Mouse (Mus musculus): ENCODE measurements around the gene Phc2. TPM values are rescaled to one million over a fixed set of nuclear protein-coding genes. Genes with fewer than 3 reads are reported as not detected.

The Phc2 gene
- polyA plus RNA-seq, 1 experiment from 2014 or later: 81.6 TPM

- H3K36me3 ChIP-seq: no peaks in the 10 kb centered on the region
- H3K4me1 ChIP-seq (replicated peaks): peaks cover 94% of the 10 kb centered on the region
- ATAC-seq (ENCODE audit: insufficient number of reproducible peaks, insufficient read depth, low FRiP score, low TSS enrichment, low read depth): peak; percentile 54
- H3K4me3 ChIP-seq (replicated peaks): no peak overlapping the region
- H3K27ac ChIP-seq: peak overlapping the region; percentile 86
- H3K27me3 ChIP-seq: no peaks in the 10 kb centered on the region
- WGBS: 43% methylated on average over 14 of the region's 15 CpGs
- no peak overlapping the region for H3K9ac ChIP-seq (replicated peaks)
- H3K4me2 ChIP-seq: peak overlapping the region; percentile 30; the same call in 1 of the 2 replicates
- peaks cover 5% of the 10 kb centered on the region; the same call in 1 of the 2 replicates for H3K9me3 ChIP-seq
Measured at GRCm38 (mm10) chr4:128692149-128692925, 37.8 kb downstream of the Phc2 start.

- H3K4me2 ChIP-seq: peak overlapping the region; percentile 30
Measured at GRCm38 (mm10) chr4:128693207-128693606, 38.7 kb downstream of the Phc2 start.

DNA sequence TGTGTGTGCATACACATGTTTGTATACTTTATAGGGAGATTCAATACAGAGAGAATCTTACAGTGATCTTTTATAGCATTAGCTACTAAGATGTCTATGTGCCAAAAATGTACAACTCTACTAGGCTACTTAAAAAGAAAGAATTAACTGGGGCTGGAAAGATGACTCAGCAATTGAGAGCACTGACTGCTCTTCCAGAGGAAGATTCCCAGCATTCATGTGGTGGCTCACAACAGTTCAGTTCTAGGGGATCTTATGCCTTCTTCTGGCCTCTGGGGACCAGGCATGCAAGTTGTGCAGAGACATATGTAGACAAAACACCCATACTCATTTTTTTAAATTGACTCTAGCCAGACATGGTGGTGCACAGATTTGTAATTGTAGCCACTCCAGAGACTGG, 39.8 kb downstream of the Phc2 start:
- H3K36me3 ChIP-seq: no peaks in the 10 kb centered on the region
- no peak overlapping the region for H3K4me2 ChIP-seq
- H3K9ac ChIP-seq (replicated peaks): no peak overlapping the region
- H3K4me3 ChIP-seq (replicated peaks): no peak overlapping the region
- no peaks in the 10 kb centered on the region for H3K9me3 ChIP-seq
- H3K27ac ChIP-seq: peak overlapping the region; percentile 29; the same call in 1 of the 2 replicates
- peaks cover 100% of the 10 kb centered on the region for H3K4me1 ChIP-seq (replicated peaks)
- ATAC-seq (ENCODE audit: insufficient number of reproducible peaks, insufficient read depth, low FRiP score, low TSS enrichment, low read depth): no peak
- no peaks in the 10 kb centered on the region for H3K27me3 ChIP-seq

More at GRCm38 (mm10) chr4:128693207-128693606, 38.7 kb downstream of the Phc2 start:
- Histone ChIP-seq H3K27me3 (no peaks in the 10 kb centered on the region), H3K4me1 (replicated peaks) (peaks cover 100% of the 10 kb centered on the region), H3K27ac (peak overlapping the region; percentile 86), H3K4me3 (replicated peaks) (no peak overlapping the region), H3K9ac (replicated peaks) (no peak overlapping the region), H3K36me3 (no peaks in the 10 kb centered on the region), H3K9me3 (no peaks in the 10 kb centered on the region)
- WGBS: 26% methylated on average over 5 of the region's 5 CpGs
- peak; percentile 35; the same call in 1 of the 2 replicates for ATAC-seq (ENCODE audit: insufficient number of reproducible peaks, insufficient read depth, low FRiP score, low TSS enrichment, low read depth)

DNA sequence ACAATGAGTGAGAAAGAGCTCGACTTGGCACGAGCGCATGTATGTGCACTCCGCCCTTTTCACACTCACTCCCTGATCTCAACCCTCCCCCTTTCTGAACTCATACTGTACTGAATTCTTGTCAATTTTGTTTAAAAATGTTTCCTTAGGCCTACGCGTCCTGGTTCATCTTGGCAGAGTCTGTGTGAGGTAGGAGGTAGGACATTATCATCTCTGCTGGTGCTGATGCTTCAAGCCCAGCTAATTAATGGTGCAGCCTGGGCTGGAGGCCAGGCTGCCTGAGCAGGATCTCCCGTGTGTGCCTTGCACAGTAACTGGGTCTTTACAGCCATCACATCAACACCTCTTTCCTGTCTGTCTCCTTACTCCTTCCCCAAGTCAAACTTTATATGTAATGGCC, 40.6 kb downstream of the Phc2 start:
- Histone ChIP-seq H3K9ac (replicated peaks) (no peak overlapping the region), H3K36me3 (no peaks in the 10 kb centered on the region), H3K4me2 (no peak overlapping the region), H3K4me3 (replicated peaks) (no peak overlapping the region), H3K27me3 (no peaks in the 10 kb centered on the region), H3K27ac (peak overlapping the region; percentile 29; the same call in 1 of the 2 replicates), H3K4me1 (replicated peaks) (peaks cover 96% of the 10 kb centered on the region), H3K9me3 (no peaks in the 10 kb centered on the region)
- WGBS: 77% methylated on average over 7 of the region's 7 CpGs
- no peak for ATAC-seq (ENCODE audit: insufficient number of reproducible peaks, insufficient read depth, low FRiP score, low TSS enrichment, low read depth)

DNA sequence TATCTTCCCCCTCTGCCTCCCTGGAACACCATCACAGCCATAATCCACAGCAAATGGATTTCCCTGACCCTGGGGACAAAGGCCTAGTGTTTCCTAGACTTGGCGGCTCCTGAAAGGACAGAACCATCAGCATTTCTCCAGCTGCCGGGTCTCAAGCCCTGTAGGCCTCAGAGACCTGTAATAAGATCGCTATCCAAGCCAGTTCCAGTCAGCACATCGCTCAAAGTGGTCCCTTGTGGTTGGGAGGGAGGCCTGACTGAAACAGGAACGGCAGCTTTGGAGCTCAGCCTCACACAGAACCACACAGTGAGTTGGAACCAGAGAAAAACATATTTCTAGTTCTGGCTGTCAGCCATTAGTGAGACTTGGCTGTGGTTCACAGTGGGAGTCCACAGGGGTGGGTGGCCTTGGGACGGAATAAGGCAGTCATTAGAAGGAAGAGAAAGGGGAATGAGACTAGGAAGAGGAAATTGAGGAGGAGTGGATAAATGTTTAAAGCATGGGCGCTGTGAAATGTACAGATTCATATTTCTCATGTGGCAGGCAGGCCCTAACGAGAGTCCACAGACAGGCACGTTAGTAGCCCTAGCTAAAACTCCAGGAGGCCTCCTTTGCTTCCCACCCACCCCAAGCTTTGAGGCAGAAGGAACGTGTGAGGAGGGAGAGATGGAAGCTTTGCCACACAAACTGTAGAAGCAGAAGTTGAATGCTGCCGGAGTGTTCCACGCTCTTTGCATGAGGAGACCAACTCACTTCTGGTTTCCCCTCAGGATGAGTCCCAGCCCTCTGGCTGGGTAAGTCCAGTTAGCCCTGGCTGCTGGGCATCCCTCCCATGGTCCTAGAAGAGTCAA, 43.7 kb downstream of the Phc2 start:
- ATAC-seq (ENCODE audit: insufficient number of reproducible peaks, insufficient read depth, low FRiP score, low TSS enrichment, low read depth): peak; percentile 74
- Histone ChIP-seq H3K4me2 (0 out of 2 replicates have a peak overlapping the region, but pooled peaks have one; percentile 1), H3K9me3 (no peaks in the 10 kb centered on the region), H3K4me1 (replicated peaks) (peaks cover 70% of the 10 kb centered on the region), H3K27me3 (no peaks in the 10 kb centered on the region), H3K4me3 (replicated peaks) (no peak overlapping the region), H3K36me3 (no peaks in the 10 kb centered on the region), H3K27ac (peak overlapping the region; percentile 94), H3K9ac (replicated peaks) (no peak overlapping the region)
- 31% methylated on average over 12 of the region's 12 CpGs for WGBS

DNA sequence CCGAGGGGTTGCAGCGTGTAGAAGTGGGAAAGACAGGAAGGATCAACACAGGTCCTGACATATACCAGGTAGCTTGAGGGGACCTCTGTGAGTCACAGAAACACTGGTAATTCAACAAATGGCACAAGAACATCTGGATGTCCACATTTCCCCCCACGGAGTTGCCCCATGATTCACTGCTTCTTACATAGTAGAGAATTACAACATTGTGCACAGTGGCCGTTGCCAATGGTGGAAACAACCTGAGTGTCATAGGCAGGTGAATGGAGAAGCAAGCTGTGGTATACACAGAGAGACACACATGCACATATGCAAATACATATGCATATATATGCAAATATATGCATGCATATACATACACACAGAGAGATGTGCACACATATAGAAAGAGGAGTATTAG, 45.4 kb downstream of the Phc2 start:
- Histone ChIP-seq H3K4me3 (replicated peaks) (no peak overlapping the region), H3K27ac (no peak overlapping the region), H3K4me1 (replicated peaks) (peaks cover 57% of the 10 kb centered on the region), H3K36me3 (no peaks in the 10 kb centered on the region), H3K9me3 (no peaks in the 10 kb centered on the region), H3K27me3 (no peaks in the 10 kb centered on the region), H3K4me2 (no peak overlapping the region), H3K9ac (replicated peaks) (no peak overlapping the region)
- no peak for ATAC-seq (ENCODE audit: insufficient number of reproducible peaks, insufficient read depth, low FRiP score, low TSS enrichment, low read depth)
- 90% methylated on average over 4 of the region's 4 CpGs for WGBS

- Histone ChIP-seq H3K27ac (no peak overlapping the region), H3K9me3 (no peaks in the 10 kb centered on the region), H3K36me3 (no peaks in the 10 kb centered on the region), H3K27me3 (no peaks in the 10 kb centered on the region), H3K4me3 (replicated peaks) (no peak overlapping the region), H3K9ac (replicated peaks) (no peak overlapping the region), H3K4me1 (replicated peaks) (peaks cover 51% of the 10 kb centered on the region), H3K4me2 (no peak overlapping the region)
- no peak for ATAC-seq (ENCODE audit: insufficient number of reproducible peaks, insufficient read depth, low FRiP score, low TSS enrichment, low read depth)
- WGBS: 53% methylated on average over 2 of the region's 2 CpGs
Measured at GRCm38 (mm10) chr4:128700543-128700942, 46.0 kb downstream of the Phc2 start.

DNA sequence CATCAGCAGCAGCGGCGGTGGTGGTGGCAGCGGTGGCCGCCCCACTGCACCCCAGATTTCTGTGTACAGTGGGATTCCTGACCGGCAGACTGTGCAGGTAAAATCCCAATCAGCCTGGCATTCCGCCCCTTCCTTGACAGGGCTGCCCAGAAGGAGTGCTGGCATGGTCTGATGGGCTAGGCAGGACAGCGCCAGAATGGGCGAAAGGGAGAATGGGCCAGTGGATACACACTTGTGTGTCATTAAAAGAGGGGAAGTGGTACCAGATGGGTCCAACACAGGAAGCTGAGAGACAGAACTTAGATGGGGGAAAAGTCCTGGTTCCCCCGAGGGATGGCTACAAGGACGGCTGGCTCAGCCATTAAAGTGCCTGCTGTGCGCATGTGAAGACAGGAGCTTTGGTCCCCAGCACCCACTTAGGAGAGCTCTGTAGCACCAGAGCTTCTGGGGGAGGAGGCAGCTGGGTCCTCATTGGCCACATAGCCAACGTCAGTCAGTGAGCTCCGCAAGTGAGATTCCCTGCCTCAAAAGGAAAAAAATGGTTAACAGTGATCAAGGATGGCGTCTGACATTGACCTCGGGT, 50.7 kb downstream of the Phc2 start:
- H3K4me2 ChIP-seq: no peak overlapping the region
- H3K9me3 ChIP-seq: no peaks in the 10 kb centered on the region
- no peak overlapping the region for H3K27ac ChIP-seq
- H3K4me1 ChIP-seq (replicated peaks): peaks cover 17% of the 10 kb centered on the region
- no peak overlapping the region for H3K4me3 ChIP-seq (replicated peaks)
- no peaks in the 10 kb centered on the region for H3K27me3 ChIP-seq
- H3K9ac ChIP-seq (replicated peaks): no peak overlapping the region
- 88% methylated on average over 15 of the region's 15 CpGs for whole genome bisulfite sequencing
- no peak for ATAC-seq (ENCODE audit: insufficient number of reproducible peaks, insufficient read depth, low FRiP score, low TSS enrichment, low read depth)
- peaks cover 11% of the 10 kb centered on the region; the same call in 1 of the 2 replicates for H3K36me3 ChIP-seq

- H3K9me3 ChIP-seq: no peaks in the 10 kb centered on the region
- no peak overlapping the region for H3K4me3 ChIP-seq (replicated peaks)
- ATAC-seq (ENCODE audit: insufficient number of reproducible peaks, insufficient read depth, low FRiP score, low TSS enrichment, low read depth): no peak
- H3K4me2 ChIP-seq: 0 out of 2 replicates have a peak overlapping the region, but pooled peaks have one; percentile 15
- no peak overlapping the region for H3K27ac ChIP-seq
- H3K9ac ChIP-seq (replicated peaks): no peak overlapping the region
- no peaks in the 10 kb centered on the region for H3K27me3 ChIP-seq
- H3K36me3 ChIP-seq: peaks cover 11% of the 10 kb centered on the region; the same call in 1 of the 2 replicates
- 13% methylated on average over 9 of the region's 9 CpGs for WGBS
- H3K4me1 ChIP-seq (replicated peaks): peaks cover 20% of the 10 kb centered on the region
Measured at GRCm38 (mm10) chr4:128706626-128707025, 52.1 kb downstream of the Phc2 start.

DNA sequence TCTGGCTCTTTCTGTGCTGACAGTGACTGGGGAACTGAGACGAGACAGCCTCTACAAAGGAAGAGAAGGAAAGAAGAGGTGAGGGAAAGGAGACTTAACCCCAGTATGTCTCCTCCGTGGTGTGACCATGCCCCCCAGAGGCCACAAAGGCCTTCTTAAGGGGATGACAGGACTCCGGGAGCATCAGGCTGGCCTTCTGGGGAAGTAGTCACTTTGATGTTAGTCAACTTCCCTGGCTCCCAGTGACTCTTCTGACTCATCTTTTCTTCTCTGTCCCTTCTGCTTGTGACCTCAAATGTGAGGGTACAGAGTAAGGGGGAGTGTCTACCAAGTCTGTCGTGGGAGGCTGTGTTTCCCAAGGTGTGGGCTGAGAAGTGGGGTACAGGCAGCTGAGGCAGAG, 52.9 kb downstream of the Phc2 start:
- H3K27me3 ChIP-seq: no peaks in the 10 kb centered on the region
- no peak overlapping the region for H3K9ac ChIP-seq (replicated peaks)
- H3K36me3 ChIP-seq: peaks cover 11% of the 10 kb centered on the region; the same call in 1 of the 2 replicates
- peaks cover 27% of the 10 kb centered on the region for H3K4me1 ChIP-seq (replicated peaks)
- no peak for ATAC-seq (ENCODE audit: insufficient number of reproducible peaks, insufficient read depth, low FRiP score, low TSS enrichment, low read depth)
- H3K4me2 ChIP-seq: no peak overlapping the region
- H3K9me3 ChIP-seq: no peaks in the 10 kb centered on the region
- H3K27ac ChIP-seq: no peak overlapping the region
- H3K4me3 ChIP-seq (replicated peaks): no peak overlapping the region
- 61% methylated on average over 4 of the region's 4 CpGs for WGBS

Data from limb, embryonic 12.5 days (tissue).